Mouse (Mus musculus): Measurements from ENCODE around the gene Hspb3.

- TF ChIP-seq CTCF (conservative IDR thresholded peaks at IDR 0.05; ENCODE audit: low read length) (no peak), POU5F1 (IDR thresholded peaks at IDR 0.05; ENCODE audit: borderline replicate concordance, low read length) (no peak), NANOG (IDR thresholded peaks at IDR 0.05; ENCODE audit: borderline replicate concordance, low read length) (no peak)
These were observed 6.3 kb downstream of the Hspb3 start for GRCm38 (mm10) chr13:113657204-113657603.

All from E14TG2a.4 (cell line).